8 mouse cellular contexts compared by ENCODE assay signal in genomic region chr12:31265005-31265721, GRCm38 (mm10). TPM values are rescaled to one million over a fixed set of nuclear protein-coding genes. Genes with fewer than 3 reads are reported as not detected.
DNase-seq lines count a peak whose midpoint lies in the region; ATAC-seq and TF ChIP-seq lines count a peak whose summit lies in the region.

Lamb1 (plus strand) TSS chr12:31265234.

- DNase-seq in adrenal gland, adult 8-10 months: peak; percentile 70
- peak; percentile 73 for DNase-seq in forelimb bud, embryonic 11.5 days (ENCODE audit: low read depth, low spot score)
- DNase-seq in layer of hippocampus, postnatal 36 days: peak; percentile 48 to 53
- DNase-seq in lung, postnatal 25 days (ENCODE audit: low spot score): peak; percentile 33
- DNase-seq in right cerebral cortex, postnatal 4 days: peak; percentile 51
- DNase-seq in natural killer cell, adult 2 months (ENCODE audit: low spot score in 2 of 2): no peak

- peaks cover 40% of the 10 kb centered on the region for H3K79me3 ChIP-seq in C2C12 (ENCODE audit: low read depth)

- H3K9me3 ChIP-seq in hindbrain, embryonic 12.5 days (replicated peaks): no peaks in the 10 kb centered on the region

- H3K36me3 ChIP-seq in C2C12 (ENCODE audit: control insufficient read depth, insufficient read depth): peaks cover 30% of the 10 kb centered on the region
- H3K36me3 ChIP-seq in hindbrain, embryonic 12.5 days: no peaks in the 10 kb centered on the region

- peak within 1 kb of the TSS; percentile 88 for H3K4me3 ChIP-seq in C2C12 (ENCODE audit: insufficient read depth, poor library complexity, severe bottlenecking)
- peak within 1 kb of the TSS; percentile 43 for H3K4me3 ChIP-seq in hindbrain, embryonic 12.5 days

- peaks cover 55% of the 10 kb centered on the region for H3K79me2 ChIP-seq in C2C12 (ENCODE audit: control insufficient read depth, insufficient read depth)

- no peak; the same call in 1 of the 2 replicates for ATAC-seq in hindbrain, embryonic 12.5 days (ENCODE audit: low FRiP score)

- H3ac ChIP-seq in C2C12 (ENCODE audit: control insufficient read depth, insufficient read length, low read depth): peak within 1 kb of the TSS; percentile 89

- no peak within 1 kb of the TSS for H3K27ac ChIP-seq in hindbrain, embryonic 12.5 days

- peak within 1 kb of the TSS; percentile 60 for H3K9ac ChIP-seq in hindbrain, embryonic 12.5 days

- peak within 1 kb of the TSS; percentile 78 for H3K4me2 ChIP-seq in hindbrain, embryonic 12.5 days (replicated peaks)

- no peak for TF ChIP-seq CTCF in C2C12 (IDR thresholded peaks at IDR 0.05; ENCODE audit: control insufficient read depth, insufficient read depth, insufficient read length)

- peaks cover 19% of the 10 kb centered on the region for H3K4me1 ChIP-seq in hindbrain, embryonic 12.5 days

- H3K27me3 ChIP-seq in C2C12 (ENCODE audit: control insufficient read depth, insufficient read depth, insufficient read length): no peaks in the 10 kb centered on the region
- peaks cover 54% of the 10 kb centered on the region for H3K27me3 ChIP-seq in hindbrain, embryonic 12.5 days

- WGBS in hindbrain, embryonic 12.5 days: under 1% methylated on average over 37 of the region's 39 CpGs

TF ChIP-seq in C2C12, 6 proteins besides CTCF, POLR2A, EP300 and RAD21:
- no peak for TF ChIP-seq CEBPB (IDR thresholded peaks at IDR 0.05; ENCODE audit: low read depth)
- no peak for TF ChIP-seq FOSL1 (IDR thresholded peaks at IDR 0.05; ENCODE audit: insufficient read depth, low read length, poor library complexity, severe bottlenecking)
- TF ChIP-seq MYOD1 (IDR thresholded peaks at IDR 0.05; ENCODE audit: control insufficient read depth, insufficient read length, low read depth): no peak
- TF ChIP-seq MAX (IDR thresholded peaks at IDR 0.05): no peak
- TF ChIP-seq MYOG (IDR thresholded peaks at IDR 0.05; ENCODE audit: control insufficient read depth, extremely low read depth, insufficient read length): no peak
- TF ChIP-seq USF1 (IDR thresholded peaks at IDR 0.05; ENCODE audit: low read depth): no peak

RNA-seq across cellular contexts. Expression of gene Lamb1, which starts in this region (rescaled TPM):
- 96.1 TPM for polyA plus RNA-seq in C2C12 (2012; fragmentation: generic; extraction: Trizol)
- total RNA-seq in adrenal gland, adult 8-10 months (2022): 100 to 1,000 TPM; 109 to 247 (median 188) TPM
- 33.7 and 41.5 TPM in 2 replicates for polyA plus RNA-seq in hindbrain, embryonic 12.5 days (2016; fragmentation: Nextera tagmentation; extraction: Ambion mirVana)
- 10 to 100 TPM; 38.5 to 42.1 TPM for total RNA-seq in layer of hippocampus, postnatal 36 days (2021)

Comparison
In these comparisons a context has a peak if more than half of its experiments do, and no peak if none do; other contexts are left out.
1. DNase-seq: peak in adrenal gland, adult 8-10 months (single experiment), forelimb bud, embryonic 11.5 days (single experiment), layer of hippocampus, postnatal 36 days (2 of 2), lung, postnatal 25 days (single experiment) and right cerebral cortex, postnatal 4 days (single experiment); none in natural killer cell, adult 2 months (0 of 2).